Mouse (Mus musculus): ENCODE measurements around the gene Lyzl6. TPM values are rescaled to one million over a fixed set of nuclear protein-coding genes. Genes with fewer than 3 reads are reported as not detected.

Lyzl6 gene
- polyA plus RNA-seq, 2 experiments: not detected

DNA sequence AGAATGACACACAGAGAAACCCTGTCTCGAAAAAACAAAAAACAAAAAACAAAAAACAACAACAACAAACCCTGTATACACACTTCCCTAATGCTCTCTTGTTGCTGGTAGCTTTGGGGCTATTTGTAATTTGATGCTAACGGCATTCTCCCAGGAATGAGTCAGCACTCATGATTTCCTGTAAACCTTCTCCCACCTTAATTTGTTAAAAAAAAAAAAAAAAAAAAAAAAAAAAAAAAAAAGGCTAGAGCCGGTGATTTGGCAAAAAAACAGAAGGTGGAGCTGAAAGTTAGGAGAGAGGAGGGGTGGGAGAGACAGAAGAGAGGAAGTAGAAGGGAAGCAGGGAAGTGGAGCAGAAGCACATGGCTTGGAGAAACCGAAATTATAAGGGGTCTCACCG lies 32.1 kb downstream of the Lyzl6 start:
- TF ChIP-seq EP300 (IDR thresholded peaks at IDR 0.05; ENCODE audit: low read depth): no peak
- ATAC-seq (ENCODE audit: insufficient read depth): no peak
- no peak overlapping the region for H3K4me2 ChIP-seq (ENCODE audit: low read depth)
- 20% methylated on average over 5 of the region's 5 CpGs for WGBS (ENCODE audit: insufficient replicate concordance)
- H3K27ac ChIP-seq: no peak overlapping the region
- H3K9me3 ChIP-seq (ENCODE audit: control insufficient read depth, low read length): no peaks in the 10 kb centered on the region
- H3K9ac ChIP-seq (replicated peaks): no peak overlapping the region
- H3K4me1 ChIP-seq (replicated peaks; ENCODE audit: control insufficient read depth in 2 of 2, insufficient read depth in 2 of 2, low read length in 1 of 2): no peaks in the 10 kb centered on the region
- no peak for DNase-seq (ENCODE audit: low read depth in 3 of 3, low spot score in 3 of 3)
- no peaks in the 10 kb centered on the region for H3K27me3 ChIP-seq (ENCODE audit: control insufficient read depth, insufficient read depth, low read length)
- no peak overlapping the region for H3K4me3 ChIP-seq (ENCODE audit: insufficient read depth in 1 of 2, low read depth in 2 of 2, low read length in 2 of 2)
- no peaks in the 10 kb centered on the region for H3K36me3 ChIP-seq (replicated peaks; ENCODE audit: control insufficient read depth, insufficient read depth, low read depth)

Other genes with a start within 250 kb of the Lyzl6 start
- 3.7 TPM in 2 replicates for gene Plekhm1, start 226.2 kb downstream of the Lyzl6 start, polyA plus RNA-seq (2012; rRNA removed)
- 3.3 and 3.9 TPM in 2 replicates for gene Plekhm1, start 226.2 kb downstream of the Lyzl6 start, polyA plus RNA-seq (2014; fragmentation: Nextera tagmentation; extraction: Ambion mirVana)
- gene Lrrc37a, start 134.3 kb downstream of the Lyzl6 start, polyA plus RNA-seq (2012; rRNA removed): not detected in 2 replicates
- not detected in 2 replicates for gene Lrrc37a, start 134.3 kb downstream of the Lyzl6 start, polyA plus RNA-seq (2014; fragmentation: Nextera tagmentation; extraction: Ambion mirVana)
- not detected in 2 replicates for gene Gm884, start 17.8 kb downstream of the Lyzl6 start, polyA plus RNA-seq (2012; rRNA removed)
- not detected in 2 replicates for gene Gm884, start 17.8 kb downstream of the Lyzl6 start, polyA plus RNA-seq (2014; fragmentation: Nextera tagmentation; extraction: Ambion mirVana)
- gene Rprml, start 10.7 kb upstream of the Lyzl6 start, polyA plus RNA-seq (2012; rRNA removed): not detected in 2 replicates
- gene Rprml, start 10.7 kb upstream of the Lyzl6 start, polyA plus RNA-seq (2014; fragmentation: Nextera tagmentation; extraction: Ambion mirVana): not detected in 2 replicates
- gene Gosr2, start 59.0 kb upstream of the Lyzl6 start, polyA plus RNA-seq (2012; rRNA removed): 25.4 and 27.6 TPM in 2 replicates
- 39.1 and 40.3 TPM in 2 replicates for gene Gosr2, start 59.0 kb upstream of the Lyzl6 start, polyA plus RNA-seq (2014; fragmentation: Nextera tagmentation; extraction: Ambion mirVana)
- gene Wnt9b, start 110.9 kb upstream of the Lyzl6 start, polyA plus RNA-seq (2012; rRNA removed): 0.01 TPM in 2 replicates
- 0.05 TPM in 1 of 2 replicates, not detected in the other for gene Wnt9b, start 110.9 kb upstream of the Lyzl6 start, polyA plus RNA-seq (2014; fragmentation: Nextera tagmentation; extraction: Ambion mirVana)
- 0.01 TPM in 2 replicates for gene Wnt3, start 135.3 kb upstream of the Lyzl6 start, polyA plus RNA-seq (2012; rRNA removed)
- gene Wnt3, start 135.3 kb upstream of the Lyzl6 start, polyA plus RNA-seq (2014; fragmentation: Nextera tagmentation; extraction: Ambion mirVana): not detected in 2 replicates